Mouse (Mus musculus) ovary, postnatal 36 days (tissue): Measurements from ENCODE around the gene Polr2a.

ENCODE experiments used
- DNase-seq: peaks from one replicate; pipeline ENCODE4 v3.0.0; 2022; ENCODE audit warnings: low spot score, mixed read lengths

Gene Polr2a

DNA sequence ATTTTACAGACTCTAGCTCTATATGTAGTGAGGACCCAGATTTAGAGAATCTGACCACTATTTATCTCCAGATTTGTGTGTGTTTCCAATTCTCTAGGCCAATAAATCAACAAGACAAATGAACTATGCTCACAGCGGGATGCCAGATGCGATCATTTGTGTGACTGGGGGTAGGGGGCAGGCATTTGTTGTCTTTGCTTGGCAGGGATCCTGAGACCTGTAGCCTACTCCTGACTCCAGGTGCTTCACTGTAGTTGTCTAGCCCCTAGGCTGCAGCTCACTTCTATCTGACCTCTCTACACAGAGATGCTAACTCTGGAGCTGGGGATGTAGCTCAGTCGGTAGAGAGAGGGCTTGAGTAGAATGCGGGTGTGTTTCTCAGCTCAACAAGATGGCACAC is 23.4 kb upstream of the Polr2a start:
- DNase-seq, result no peak

DNA sequence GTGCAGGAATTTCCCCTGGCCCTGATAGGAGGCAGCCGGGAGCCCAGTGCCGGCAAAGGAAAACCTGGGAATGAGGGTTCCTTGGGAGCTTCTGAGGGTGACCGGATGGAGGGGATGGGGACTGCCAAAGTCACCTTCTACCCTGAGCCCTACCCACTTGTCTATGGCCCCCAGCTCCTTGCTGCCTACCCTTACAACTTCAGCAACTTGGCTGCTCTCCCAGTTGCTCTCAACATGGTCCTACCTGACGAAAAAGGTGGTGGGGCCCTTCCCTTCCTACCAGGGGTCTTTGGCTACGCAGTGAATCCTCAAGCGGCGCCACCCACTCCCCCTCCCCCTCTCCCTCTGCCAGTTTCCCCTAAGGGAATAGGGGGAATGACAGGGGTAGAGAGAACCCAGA is 20.5 kb upstream of the Polr2a start:
- no peak for DNase-seq

DNA sequence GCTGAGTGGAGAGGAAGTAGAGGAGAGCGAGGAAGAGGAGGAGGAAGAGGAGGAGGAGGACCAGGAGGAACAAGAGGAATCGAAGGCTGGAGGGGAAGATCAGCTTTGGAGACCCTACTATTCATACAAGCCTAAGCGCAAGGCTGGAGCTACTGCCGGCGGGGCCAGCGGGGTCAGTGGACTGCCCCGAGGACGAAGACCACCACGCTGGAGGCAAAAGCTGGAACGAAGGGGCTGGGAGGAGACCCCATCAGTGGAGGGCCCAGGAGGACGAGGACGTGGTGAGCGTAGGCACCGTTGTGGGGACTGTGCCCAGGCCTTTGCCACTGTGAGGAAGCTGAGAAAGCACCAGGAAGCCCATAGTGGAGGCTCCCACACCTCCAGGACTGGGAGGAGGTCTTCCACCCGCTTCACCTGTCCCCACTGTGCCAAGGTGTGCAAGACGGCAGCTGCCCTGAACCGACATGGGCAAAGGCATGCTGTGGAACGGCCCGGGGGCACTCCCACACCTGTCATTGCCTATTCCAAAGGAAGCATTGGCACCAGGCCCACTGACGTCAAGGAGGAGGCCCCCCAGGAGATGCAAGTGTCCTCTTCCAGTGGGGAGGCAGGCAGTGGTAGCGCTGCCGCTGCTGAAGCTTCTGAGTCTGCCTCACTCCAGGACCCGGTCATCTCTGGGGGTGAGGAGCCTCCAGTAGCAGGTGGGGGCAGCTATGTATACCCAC is 20.0 kb upstream of the Polr2a start:
- no peak for DNase-seq

DNA sequence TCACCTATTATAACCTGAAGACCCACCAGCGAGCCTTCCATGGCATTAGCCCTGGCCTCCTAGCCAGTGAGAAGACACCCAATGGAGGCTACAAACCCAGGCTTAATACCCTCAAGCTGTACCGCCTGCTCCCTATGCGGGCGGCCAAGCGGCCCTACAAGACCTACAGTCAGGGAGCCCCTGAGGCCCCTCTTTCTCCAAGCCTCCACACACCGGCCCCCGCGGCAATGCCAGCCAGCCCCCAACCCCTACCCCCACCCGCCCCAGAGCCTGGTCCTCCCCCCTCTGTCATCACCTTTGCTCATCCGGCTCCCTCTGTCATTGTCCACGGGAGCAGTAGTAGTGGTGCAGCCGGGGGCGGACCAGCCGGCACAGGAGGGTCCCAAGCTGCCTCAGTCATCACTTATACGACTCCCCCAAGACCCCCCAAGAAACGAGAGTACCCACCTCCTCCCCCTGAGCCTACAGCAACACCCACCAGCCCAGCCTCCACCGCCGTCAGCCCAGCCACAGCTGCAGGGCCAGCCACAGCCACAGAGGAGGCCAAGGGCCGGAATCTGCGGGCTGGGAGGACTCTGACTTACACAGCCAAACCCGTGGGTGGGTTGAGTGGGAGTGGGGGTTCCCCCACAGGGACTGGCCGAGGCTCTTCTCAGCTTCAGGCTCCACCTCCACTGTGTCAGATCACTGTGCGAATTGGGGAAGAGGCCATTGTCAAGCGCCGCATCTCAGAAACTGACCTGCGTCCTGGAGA is 19.2 kb upstream of the Polr2a start:
- DNase-seq, result no peak

DNA sequence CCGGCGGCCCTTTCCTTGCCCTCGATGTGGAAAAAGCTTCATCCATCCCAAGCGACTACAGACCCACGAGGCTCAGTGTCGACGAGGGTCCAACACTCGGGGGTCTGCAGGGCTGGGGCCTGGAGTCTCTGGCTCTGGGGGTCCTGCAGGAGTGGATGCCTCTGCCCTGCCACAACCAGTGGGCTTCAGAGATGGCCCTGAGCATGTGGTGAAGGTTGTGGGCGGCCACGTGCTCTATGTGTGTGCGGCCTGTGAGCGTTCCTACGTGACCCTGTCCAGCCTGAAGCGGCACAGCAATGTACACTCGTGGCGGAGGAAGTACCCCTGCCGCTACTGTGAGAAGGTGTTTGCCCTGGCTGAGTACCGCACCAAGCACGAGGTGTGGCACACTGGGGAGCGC is 18.1 kb upstream of the Polr2a start:
- no peak for DNase-seq

DNA sequence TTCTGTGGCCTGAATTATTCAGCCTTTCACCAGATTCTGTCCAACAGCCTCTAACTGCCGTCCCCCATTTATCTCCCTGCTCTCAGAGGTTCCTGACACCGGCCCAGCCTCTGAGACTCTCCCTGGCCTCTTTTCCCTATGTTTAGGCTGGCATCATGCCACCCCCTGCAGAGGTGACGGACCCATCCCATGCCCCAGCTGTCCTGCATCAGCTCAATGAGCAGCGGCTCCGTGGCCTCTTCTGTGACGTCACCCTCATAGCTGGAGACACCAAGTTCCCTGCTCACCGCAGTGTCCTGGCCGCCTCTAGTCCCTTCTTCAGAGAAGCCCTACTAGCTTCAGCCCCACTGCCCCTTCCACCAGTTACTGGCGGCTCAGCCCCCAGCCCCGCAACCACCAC is 17.3 kb upstream of the Polr2a start:
- DNase-seq, result no peak

DNA sequence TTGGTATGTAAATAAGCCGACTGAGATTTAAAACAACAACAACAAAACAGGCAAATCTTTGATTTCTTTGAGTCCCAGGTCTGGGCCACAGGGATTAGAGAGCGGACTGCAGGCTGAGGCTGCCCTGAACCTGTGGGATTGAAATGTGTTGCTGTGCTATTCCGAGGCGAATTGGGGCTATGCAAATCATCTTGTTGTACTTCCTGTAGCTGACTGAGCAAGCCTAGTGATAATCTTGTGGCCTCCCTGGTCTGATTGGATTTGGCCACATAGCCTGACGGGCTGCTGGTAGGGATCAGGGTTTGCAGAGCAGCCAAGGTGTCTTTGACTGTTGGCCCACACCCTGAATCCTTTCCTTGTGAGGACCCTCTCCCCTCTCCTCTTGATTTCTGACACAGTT is 16.5 kb upstream of the Polr2a start:
- DNase-seq, result no peak

DNA sequence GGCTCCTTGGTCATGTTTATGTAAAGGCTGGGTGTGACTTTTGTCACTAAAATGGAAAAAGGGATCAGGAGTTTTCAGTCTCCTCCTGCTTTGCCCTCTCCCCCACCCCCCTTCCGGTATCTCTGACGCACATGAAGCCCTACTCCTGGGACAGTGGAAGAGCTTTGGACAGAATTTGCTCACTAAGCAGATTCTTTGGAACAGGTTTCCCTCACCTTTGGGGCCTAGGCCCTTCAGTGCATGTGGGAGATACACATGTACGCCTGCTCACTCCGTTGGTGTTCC is 9.1 kb upstream of the Polr2a start:
- no peak for DNase-seq

DNA sequence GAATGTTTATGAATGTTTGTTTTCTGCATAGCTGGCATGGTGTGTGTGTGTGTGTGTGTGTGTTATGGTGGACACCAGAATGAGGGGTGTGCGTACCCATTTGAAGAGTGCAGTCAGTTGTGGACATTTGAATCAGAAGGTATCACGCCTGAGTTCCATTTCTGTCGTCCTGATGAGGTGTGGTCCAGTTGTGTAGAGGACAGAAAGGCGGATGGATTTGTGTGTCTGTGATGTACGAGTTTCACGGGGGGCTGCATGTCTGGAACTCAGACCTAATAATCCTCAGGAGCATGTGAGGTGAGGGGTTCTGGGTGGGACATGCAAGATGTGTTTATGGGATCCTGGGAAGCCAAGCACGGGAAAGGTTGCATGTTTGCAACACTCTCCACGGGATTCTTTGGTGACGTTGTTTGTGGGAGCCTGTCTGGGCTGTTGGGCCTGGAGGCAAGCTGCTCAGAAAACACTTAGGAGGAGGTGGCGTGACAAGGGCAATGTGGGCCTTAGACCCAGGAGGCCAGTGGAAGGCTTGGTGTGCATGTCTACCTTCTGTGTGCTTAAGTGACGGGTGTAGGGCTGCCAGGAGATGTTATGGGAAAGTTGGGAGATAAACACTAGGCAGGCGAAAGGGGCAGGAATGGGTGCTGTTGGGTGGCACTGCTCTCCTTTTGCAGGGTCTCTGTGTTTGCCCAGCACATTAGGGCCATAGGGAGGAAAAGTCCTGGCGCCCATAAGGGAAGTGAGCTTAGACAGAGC is 8.6 kb upstream of the Polr2a start:
- no peak for DNase-seq

DNA sequence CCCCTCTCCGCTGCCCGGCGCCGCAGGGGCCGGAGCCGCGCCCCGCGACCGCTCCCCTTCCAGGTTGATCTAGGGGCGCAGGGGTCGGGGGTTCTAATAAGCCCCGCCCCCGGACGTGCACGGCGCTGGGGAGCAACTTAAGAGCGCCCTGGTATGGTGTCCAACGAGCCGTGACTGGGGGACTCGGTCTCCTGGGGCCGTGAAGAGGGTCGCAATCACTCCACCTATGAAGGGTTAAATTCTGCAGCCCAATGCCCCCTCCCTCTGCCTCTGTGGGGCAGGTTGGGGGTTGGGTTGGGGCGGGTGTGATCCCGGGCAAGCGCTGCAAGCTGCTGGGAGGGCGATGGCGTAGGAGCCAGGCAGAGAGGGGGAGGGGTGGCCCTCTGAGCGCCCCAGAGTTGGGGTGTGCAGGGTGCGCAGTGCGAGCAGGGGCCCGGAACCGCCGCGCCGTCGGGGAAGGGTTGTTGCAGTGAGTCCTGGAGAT is 7.7 kb upstream of the Polr2a start:
- DNase-seq, result peak; percentile 71

DNA sequence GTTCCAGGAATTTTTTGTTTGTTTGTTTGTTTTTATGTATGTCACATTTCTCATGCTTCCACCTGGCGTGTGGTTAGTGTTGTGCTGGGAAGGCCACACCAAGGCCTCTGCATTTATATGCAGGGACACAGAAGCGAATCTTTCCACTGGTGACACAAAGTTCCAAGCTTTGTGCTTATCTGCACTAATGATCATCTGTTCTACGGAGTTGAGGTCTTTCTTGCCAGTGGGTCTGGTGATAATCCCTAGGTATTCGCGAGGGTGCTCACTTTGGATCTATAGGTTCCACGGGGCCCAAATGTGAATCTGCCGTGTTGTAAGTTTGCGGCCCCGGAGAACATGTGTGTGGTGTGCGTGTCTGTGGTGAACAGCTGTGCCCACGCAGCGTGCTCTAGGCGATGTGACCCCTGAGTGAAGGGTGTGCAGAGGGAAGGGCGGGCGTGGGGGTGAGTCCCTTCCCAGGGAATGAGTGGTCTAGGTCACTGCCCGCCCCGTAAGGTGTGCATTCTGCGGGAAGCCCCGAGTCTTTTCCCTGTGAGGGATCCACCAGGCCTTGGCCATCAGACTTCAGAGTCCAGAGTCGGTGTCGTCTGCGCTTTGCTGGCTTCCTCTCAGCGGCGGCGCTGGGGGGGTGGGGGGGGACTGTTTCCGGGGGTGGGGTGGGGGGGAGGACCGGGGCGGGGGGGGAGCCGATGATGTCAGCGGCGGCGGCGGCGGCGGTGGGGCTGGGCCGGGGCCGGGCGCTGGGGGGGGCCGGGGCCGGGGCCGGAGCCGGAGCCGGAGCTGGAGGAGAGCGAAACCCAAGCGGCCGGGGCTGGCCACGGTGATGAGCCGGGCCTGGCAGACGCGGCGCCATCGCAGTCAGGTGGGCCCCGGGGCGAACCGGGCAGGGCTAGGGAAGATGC is 7.0 kb upstream of the Polr2a start, which contains the start of gene Zbtb4:
Gene Zbtb4, plus strand, starts transcription at position 692 of the 905 bp plus-strand sequence.
- DNase-seq, result peak; percentile 57

DNA sequence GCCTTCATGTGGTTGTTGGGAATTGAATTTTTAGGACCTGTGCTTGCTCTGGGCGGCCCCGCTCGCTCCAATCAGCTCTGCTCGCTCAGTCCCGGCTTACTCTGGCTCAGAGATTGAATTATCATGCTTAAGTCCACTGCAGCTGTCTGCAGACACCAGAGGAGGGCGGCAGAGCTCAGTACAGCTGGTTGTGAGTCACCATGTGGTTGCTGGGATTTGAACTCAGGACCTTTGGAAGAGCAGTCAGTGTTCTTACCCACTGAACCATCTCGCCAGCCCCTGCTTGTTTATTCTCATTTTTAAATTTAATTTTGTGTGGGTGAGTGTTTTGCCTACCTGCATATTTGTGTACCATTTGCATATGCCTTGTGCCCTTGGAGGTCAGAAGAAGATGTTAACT is 5.1 kb upstream of the Polr2a start:
- DNase-seq, result no peak

DNA sequence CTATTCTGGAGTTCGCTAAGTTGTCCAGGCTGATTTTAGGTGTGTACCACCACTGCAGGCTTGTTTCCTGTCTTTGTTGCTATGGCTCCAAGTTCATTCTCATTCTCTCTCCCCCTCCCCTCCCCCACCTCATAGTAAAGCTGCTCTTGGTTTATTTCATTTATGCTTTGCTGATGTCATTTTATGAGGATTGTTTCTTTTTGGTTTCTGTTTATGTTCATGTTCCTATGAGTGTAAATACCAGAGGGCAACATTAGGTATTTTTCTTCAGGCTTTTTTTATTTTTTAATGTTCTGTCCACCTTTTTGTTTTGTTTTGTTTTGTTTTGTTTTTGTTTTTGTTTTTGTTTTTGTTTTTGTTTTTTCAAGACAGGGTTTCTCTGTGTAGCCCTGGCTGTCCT is 3.4 kb upstream of the Polr2a start, which contains the start of gene Slc35g3:
Gene Slc35g3, minus strand, starts transcription at position 101 of the 400 bp plus-strand sequence.
- no peak for DNase-seq

DNA sequence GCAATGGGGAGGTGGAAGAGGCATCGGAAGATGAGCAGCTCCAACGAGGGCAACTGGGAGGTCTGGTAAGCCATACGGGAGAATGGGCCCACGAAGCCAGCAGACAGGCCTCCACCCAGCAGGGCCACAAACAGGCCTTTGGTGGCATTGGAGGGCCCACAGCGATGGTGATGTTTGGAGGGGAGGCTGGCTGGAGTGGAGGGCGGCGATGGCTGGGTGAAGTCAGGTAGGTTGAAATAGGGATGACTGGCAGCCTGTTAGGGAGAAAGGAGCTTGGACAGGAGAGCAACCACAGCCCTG is 2.4 kb upstream of the Polr2a start:
- no peak for DNase-seq

DNA sequence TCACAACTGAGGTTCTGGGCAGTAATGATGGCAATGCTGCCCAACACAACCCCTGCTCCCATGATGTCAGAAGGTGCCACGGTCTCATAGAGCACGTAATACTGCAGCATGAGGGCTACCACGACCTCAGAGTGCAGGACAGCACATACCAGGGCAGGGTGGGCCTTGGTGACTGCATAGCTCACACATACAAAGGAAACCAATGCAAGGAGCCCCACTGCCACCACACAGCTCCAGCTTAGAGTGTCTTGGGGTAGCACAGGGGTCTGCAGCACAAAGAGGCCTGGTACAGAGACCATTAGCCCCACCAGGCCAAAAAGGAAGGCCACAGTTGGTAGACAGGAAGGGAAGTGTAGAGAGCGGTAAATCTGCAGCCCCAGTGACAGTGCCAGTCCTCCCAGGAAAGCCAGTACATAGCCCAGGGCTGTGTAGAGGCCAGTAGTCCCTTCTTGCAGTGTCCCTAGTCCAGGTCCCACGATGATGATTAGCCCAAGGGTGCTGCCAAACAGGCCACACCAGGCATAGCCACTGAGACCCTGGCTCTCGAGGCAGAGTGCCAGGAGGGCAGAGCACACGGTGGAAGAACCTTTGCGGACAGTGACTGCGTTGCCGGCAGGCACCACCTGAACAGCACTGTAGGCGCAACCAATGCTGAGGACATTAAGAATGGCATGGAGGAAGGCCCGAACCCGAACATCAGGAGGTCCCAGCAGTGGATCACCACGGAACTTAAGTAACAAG is 1.9 kb upstream of the Polr2a start:
- no peak for DNase-seq

DNA sequence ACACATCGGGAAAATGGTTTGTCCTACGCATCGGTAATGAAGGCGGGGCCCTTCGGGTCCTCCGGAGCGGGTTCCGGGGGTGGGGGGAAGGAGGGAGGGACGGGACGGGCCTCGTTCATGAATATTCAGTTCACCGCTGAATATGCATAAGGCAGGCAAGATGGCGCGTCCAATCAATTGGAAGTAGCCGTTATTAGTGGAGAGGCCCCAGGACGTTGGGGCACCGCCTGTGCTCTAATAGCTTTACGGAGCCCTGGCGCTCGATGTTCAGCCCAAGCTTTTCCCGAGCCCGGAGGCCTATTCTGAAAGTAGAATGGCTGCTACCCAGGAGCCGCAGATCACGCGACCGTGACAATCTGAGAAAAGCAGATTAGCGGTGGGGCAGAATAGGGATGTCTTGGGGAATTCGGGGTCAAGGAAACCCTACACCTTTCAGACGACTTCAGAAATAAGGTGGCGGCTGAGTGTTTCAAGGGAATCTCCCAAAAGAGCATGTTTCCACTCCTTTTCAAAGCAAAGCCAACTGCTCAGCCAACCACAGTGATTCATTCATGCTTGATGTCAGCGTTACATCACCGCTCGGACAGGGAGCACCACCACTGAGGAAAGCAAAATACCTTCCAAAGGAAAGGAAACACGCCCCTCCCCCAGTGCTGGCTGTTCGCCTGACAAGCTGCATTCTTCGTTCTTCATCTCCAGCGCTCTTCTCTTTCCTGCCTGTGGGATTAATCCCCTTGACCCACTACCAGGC is 709 bp upstream of the Polr2a start:
- DNase-seq, result peak; percentile 80

DNA sequence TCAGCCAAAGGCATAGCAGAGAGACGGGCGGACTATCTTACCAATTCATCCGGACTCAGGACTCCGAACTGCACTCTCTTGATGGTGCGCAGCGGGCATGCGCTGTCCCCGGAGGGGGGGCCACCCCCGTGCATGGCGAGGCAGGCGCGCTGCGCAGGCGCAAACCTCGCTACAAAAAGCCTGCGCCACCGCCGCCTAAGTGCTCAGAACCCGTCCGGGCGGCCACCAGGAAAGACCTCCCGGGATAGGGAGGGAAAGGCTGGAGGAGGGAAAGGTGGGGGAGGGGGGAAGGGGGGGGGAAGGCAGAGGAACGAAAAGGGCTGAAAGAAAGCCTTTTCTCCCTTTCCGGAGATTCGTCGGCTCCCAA is 364 bp downstream of the Polr2a start:
- DNase-seq, result peak; percentile 98

DNA sequence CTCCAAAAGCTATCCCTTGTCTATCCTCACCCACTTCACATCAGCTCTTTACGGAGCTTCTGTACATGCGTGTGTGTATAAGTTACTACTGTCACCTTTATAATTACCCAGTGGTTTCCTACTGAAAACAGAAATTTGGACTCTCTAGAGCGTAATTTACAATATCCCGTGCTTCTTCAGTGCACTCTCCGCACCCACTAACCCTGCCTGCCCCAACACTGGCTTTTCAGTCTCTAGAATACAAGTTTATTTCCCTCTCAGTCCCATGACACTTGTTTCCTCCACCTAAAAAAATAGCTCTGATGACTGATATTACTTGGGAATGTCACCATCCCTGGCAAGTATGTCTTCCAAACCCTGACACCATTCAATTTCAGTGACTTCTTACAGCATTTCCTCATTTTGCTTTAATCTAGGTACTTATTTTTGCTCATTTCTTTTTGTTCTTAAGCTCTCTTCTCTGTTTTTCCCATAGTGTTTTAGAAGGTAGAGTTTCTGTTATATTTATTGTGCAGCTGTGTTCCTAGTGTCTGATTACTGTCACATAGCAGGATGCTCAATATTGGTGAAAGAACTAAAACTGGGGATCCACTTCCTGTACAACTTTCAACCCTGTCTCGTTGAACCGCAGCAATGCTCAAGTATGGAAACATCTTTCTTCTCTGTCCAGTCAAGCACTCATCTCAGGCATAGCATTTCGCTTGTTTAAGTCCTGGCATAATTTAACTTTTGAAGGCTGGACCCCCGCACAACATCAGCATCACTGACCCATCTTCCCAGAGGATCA is 941 bp downstream of the Polr2a start:
- no peak for DNase-seq

DNA sequence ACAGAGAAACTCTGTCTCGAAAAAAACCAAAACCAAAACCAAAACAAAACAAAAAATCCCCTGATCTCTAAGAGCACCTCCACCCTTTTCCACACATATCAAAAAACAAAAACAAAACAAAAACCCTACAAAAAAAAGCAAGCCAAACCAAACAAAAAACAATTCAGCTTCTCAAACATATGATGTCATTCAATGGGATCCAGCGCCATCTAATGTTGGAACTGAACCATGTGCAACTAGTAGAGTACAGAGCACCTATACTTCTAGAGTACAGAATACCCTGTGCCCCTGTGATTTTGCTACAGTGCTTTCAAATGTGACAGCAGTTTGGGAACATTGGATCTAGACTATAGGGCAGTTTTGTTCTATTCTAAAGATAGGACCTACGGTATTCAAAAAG is 3.7 kb downstream of the Polr2a start:
- DNase-seq, result no peak

DNA sequence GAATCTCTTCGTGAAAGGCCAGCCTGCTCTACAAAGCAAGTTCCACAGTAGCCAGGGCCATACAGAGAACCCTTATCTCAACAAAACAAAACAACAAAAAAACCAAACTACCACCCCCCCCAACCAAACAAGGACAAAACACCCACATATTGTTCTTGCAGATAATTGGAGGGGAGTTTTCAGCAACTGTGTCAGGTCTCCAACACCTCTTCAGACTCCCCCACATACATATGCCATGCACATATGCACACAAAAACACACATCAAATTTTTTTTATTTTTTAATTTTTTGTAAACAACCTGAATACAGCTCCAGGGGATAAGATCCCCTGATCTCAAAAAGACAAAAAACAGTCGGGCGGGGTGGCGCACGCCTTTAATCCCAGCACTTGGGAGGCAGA is 4.2 kb downstream of the Polr2a start:
- no peak for DNase-seq
